Mouse (Mus musculus) liver, postnatal 0 days (tissue): ENCODE data around the gene Syn3.

ENCODE experiments used
- CTCF ChIP-seq: sonication (generic); IDR thresholded peaks from 2 replicates; pipeline ENCODE4 v1.5.1; 2016; ENCODE audit warnings: antibody characterized with exemption, low read depth
- EP300 ChIP-seq: IDR thresholded peaks from 2 replicates; pipeline ENCODE4 v1.6.1; 2016; ENCODE audit warnings: antibody characterized with exemption, low read depth, mild to moderate bottlenecking

- no peak for TF ChIP-seq EP300
- TF ChIP-seq CTCF = no peak
These were observed 106.3 kb downstream of the Syn3 start for GRCm38 (mm10) chr10:86392399-86392798.
